Mouse (Mus musculus): ENCODE measurements around the gene Trpc4ap.
"Not testable (repeated sequence)": the region's sequence is repeated elsewhere in the genome, so short reads cannot be mapped to it uniquely, and the experiment has no call there.

Gene Trpc4ap

DNA sequence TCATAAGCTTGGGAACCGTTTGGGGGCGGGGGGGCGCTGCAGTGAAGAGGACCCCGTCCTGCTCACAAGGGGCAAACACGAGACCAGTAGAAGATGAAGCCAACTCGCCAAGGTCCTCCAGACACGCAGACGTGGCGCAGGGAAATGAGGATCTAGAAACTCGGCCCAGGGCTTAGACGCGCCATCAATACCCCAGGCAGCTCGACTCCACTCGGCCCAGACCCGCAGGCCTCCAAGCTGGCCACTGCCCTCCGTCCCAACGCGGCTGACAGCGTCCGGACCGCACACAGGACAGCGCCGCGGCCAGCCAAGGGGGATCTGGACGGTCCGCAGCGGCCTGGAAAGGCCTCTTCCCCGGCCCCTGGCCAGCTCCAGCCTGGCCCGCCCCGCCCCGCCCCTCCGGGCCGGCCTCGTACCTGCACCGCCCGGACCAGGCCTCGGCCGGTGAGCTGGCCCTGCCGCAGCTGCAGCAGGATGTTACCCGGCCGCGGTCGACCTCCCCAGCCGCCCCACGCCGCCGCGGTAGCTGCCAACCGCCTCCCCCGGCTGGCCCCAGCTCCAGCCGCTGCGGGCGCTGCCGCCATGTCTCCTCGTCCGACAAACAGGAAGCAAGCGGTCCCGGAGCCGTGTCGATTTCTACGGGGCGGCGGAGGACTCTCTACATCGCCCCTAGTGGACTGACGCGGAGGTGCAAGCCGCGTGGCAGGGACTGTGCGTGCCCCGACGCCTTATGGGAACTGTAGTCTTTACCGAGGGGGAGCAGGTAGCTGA, at the start of gene Trpc4ap:
TSS of gene Trpc4ap (minus strand) at position 662 of the 771 bp plus-strand sequence.
- peak; percentile 97 for DNase-seq (ENCODE audit: low spot score)

- DNase-seq (ENCODE audit: low spot score), result no peak
These were observed 45.6 kb upstream of the Trpc4ap start for GRCm38 (mm10) chr2:155737803-155738202.

DNA sequence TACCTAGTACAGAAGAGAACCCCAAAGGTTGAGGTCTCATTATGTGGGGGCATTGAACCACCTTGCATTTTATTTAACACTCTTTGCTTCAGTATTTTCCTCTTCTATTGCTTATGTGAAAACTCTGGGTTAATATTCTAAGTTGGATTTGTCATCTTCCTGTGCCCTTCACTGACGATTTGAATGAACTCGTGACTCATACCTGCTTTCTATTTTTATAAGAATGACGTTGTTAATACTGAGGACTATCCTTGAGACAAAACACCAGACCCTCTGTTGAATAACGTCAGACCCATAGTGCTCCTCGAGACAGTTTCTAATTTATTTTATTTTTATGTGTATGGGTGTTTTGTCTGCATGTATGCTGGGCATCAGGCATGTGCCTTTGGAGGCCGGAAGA, 44.8 kb upstream of the Trpc4ap start:
- DNase-seq (ENCODE audit: low spot score), result no peak

- DNase-seq (ENCODE audit: low spot score), result not testable (repeated sequence)
These were observed 43.6 kb upstream of the Trpc4ap start, which contains the start of gene Gm17581 for GRCm38 (mm10) chr2:155735766-155736165. Gm17581 (minus strand) TSS chr2:155735866.

GRCm38 (mm10) chr2:155735080-155735479, 42.9 kb upstream of the Trpc4ap start:
- DNase-seq (ENCODE audit: low spot score), result peak; percentile 20

DNA sequence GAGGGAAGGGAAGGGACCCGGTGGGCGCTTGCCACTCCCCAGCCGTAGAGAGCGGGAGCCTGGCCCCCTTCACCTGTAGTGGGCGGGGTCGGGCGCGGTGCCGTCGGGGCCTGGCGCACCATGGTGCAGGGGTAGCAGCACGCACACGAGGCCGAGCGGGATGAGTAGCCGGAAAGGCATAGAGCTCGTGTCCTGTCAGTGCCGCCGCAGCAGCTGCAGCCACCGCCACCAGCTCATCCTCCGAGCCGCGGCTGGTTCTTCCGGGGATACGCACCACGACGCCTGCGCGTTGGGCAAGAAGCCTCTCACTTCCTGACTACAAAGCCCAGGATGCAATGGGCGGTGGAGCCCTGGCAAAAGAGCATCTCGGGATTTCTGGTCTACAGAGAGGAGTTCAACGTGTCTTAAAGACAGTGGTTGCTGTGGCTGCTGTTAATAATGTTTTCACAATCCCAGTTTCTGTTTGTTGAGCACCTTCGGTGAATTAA, 37.0 kb upstream of the Trpc4ap start, which contains the start of gene Edem2:
TSS of gene Edem2 (minus strand) at position 318 of the 488 bp plus-strand sequence.
- peak; percentile 93 for DNase-seq (ENCODE audit: low spot score)

DNA sequence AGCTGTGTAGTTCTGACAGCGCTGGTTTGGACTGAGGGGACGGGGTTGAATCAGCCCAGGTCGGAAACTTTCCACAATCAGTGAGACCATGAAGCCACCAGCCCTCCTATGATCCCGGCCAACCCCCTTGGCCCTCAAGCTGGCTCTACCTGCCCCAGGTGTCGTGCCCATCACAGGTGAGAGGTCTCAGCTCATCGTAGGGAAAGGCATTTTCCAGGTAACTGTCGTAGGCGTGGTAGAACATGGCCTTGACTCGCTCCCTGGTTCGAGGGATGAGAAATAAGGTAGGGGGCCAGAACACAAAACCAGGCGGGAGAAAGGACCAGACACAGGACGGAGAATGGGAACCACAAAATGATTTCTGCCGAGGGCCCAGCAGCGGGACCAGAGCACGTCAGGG, 36.6 kb upstream of the Trpc4ap start:
- DNase-seq (ENCODE audit: low spot score), result no peak

GRCm38 (mm10) chr2:155727764-155728395, 35.7 kb upstream of the Trpc4ap start:
- no peak for DNase-seq (ENCODE audit: low spot score)

GRCm38 (mm10) chr2:155726302-155726701, 34.1 kb upstream of the Trpc4ap start:
- DNase-seq (ENCODE audit: low spot score), result no peak

GRCm38 (mm10) chr2:155724526-155724925, 32.3 kb upstream of the Trpc4ap start:
- DNase-seq (ENCODE audit: low spot score), result no peak

- no peak for DNase-seq (ENCODE audit: low spot score)
These were observed 31.9 kb upstream of the Trpc4ap start for GRCm38 (mm10) chr2:155724036-155724435.

- no peak for DNase-seq (ENCODE audit: low spot score)
These were observed 28.4 kb upstream of the Trpc4ap start for GRCm38 (mm10) chr2:155720585-155720984.

DNA sequence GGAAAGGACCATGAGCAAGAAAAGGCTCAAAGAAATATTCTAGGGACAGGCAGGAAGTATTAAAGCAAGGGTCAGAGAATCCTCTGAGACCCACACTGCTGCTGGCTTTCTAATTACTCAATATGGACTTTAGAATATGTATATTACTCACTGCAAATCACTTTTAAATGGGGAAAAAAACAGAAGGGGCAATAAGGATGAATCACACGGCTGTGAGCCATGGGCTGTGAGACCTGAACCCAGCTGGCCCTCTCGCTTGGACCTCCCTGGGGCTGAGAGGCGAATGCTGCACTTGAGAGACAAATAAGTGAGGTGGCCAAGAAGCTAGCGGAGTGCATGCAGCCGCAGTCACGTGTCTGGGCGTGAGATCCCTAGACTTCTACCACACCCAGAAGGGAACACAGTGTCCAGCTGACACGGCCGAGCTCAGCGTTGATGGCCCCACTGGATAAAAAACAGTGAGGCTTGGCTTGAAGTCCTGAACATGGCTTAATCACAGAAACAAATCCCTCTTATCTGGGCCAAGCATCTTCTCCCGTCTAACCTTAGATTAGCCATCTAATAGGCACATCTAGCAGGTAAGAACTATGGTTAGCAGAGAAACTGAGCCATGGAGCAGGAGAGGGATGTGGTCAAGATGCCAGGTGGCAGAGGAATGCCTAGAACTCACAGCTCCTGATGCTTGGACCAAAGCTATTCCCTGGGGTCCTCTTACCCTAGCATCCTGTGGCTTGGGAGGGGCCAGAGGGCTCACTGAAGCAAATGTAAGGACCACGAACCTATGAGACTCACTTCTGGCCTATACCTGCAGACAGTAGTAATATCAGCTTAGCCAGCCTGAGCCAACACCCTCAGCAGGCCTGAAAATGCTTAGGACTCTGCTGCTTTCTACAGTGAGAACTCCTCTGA, 25.2 kb upstream of the Trpc4ap start:
- no peak for DNase-seq (ENCODE audit: low spot score)

DNA sequence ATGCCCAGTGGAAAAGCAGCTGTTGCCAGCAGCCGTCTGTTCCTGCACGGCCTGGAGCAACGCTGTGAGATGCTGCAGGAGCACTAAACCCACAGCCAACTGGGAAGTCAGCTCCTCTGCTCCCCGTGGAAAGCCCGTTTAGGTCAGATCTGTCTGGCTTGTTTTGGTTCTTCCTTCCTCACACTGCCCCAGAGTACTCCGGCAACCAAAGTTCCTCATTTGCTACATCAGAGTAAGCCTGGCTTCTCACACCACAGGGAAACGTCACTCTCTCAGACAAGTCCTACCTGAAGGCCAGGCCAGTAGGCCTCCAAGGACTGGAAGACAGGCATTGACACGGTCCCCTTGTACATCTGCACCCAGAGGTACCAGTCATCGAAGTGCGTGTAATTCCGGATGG, 18.4 kb upstream of the Trpc4ap start:
- no peak for DNase-seq (ENCODE audit: low spot score)

DNA sequence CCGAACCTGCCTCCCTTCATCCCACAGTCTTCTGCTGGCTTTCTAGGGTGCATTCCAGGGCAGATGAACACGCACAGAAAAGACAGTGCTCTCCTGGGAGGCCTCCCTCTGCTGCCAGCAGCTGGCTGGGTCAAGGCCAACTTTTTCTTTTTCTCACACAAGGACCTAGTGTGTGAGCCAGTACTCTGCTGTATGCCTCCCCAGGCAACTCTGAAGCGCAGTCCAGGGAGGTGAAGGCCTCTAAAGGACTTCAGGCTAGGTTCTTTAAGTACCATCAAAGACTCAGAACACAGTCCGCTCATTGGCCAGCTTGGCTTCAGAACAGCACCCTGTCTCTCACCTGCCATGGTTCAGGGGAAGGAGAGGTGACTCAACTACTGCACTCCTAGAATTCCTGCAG, 15.1 kb upstream of the Trpc4ap start:
- DNase-seq (ENCODE audit: low spot score), result peak; percentile 82

DNA sequence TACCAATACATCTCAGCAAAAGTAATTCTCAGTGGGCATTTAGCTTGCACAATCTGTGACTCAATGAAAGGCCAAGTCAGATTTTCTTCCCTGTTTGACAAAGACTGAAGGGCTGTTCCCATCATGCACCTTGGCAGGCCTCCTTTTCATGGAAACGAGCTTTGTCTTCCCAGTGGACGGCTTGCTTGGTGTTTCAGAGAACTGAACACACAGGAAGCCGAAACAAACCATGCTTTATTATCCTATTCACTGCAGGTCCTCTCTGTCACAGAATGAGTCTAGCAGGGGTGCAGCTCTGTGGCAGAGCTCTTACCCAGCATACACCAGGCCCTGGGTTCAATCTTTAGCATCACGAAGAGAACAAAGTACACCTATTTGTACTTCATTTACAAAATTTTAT, 11.4 kb upstream of the Trpc4ap start:
- peak; percentile 47 for DNase-seq (ENCODE audit: low spot score)

GRCm38 (mm10) chr2:155701399-155701919, 9.3 kb upstream of the Trpc4ap start:
- no peak for DNase-seq (ENCODE audit: low spot score)

GRCm38 (mm10) chr2:155698443-155698842, 6.3 kb upstream of the Trpc4ap start:
- not testable (repeated sequence) for DNase-seq (ENCODE audit: low spot score)

DNA sequence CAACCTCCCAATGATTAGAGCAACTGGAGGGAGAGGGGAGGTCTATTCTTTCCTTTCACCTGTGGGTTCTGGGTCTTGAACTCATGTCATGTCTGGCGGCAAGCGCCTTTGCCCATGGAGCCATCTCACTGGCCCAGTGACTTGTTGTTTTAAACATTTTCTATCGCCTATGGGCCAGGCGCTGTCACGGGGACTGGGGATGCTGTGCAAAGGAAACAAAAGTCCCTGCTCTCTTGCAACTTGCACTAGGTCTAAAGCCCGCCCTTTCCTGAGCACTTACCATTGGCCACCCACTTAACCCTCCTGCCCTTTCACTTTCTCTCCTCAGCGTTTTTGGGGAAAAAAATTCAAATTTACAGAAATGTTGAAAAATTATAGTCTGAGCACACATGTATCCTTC, 4.7 kb upstream of the Trpc4ap start:
- DNase-seq (ENCODE audit: low spot score), result no peak

GRCm38 (mm10) chr2:155696091-155696558, 3.9 kb upstream of the Trpc4ap start:
- peak; percentile 88 for DNase-seq (ENCODE audit: low spot score)

- DNase-seq (ENCODE audit: low spot score), result no peak
These were observed 3.1 kb upstream of the Trpc4ap start for GRCm38 (mm10) chr2:155695316-155695715.

DNA sequence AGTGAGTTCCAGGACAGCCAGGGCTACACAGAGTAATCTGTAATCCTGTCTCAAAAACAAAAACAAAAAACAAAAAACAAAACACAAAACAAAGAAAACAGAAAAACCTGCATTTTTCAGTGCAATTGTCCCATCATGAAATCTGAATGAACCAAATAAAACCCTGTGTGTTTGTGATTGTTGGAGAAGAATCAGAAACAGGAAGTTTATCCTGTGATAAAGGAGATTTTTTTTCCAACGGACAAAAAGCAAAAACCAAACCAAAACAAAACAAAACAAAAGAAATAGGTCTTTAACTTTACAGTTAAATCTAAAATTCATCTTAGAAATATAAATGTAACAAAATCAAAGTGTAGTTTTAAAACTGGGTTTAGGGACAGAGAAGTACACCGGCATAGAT, 2.4 kb upstream of the Trpc4ap start:
- no peak for DNase-seq (ENCODE audit: low spot score)

Data from adipocyte (in vitro differentiated cells).